Mouse (Mus musculus) lung, postnatal 0 days (tissue): ENCODE data around the gene Igflr1. TPM values are rescaled to one million over a fixed set of nuclear protein-coding genes. Genes with fewer than 3 reads are reported as not detected.

Experiments
- ATAC-seq: fragments of 200-750 bp; cut with Nextera tagmentation; 2 replicates; pipeline ENCODE4 v1.8.0; 2017; ENCODE audit warnings: moderate library complexity
- DNase-seq: peaks from one replicate; pipeline ENCODE4 v3.0.0-alpha.2; 2016; ENCODE audit warnings: low spot score
- H3K27ac ChIP-seq: fragments of 300-500 bp; sonication (generic); 2 replicates; pipeline ENCODE4 v1.5.1; 2014; ENCODE audit warnings: antibody characterized with exemption, mild to moderate bottlenecking, low read length, mixed read lengths
- H3K27me3 ChIP-seq: fragments of 300-500 bp; sonication (generic); replicated peaks from 2 replicates; pipeline ENCODE4 v1.6.1; 2014; ENCODE audit warnings: low read length, mixed read lengths; ENCODE audit not compliant: insufficient read depth
- H3K36me3 ChIP-seq: fragments of 300-500 bp; sonication (generic); 2 replicates; pipeline ENCODE4 v1.6.1; 2014; ENCODE audit warnings: low read length, mixed read lengths; ENCODE audit not compliant: insufficient read depth
- H3K4me1 ChIP-seq: fragments of 300-500 bp; sonication (generic); 2 replicates; pipeline ENCODE4 v1.6.1; 2014; ENCODE audit warnings: antibody characterized with exemption, low read depth, low read length, mixed read lengths; ENCODE audit not compliant: insufficient read depth
- H3K4me2 ChIP-seq: fragments of 300-500 bp; sonication (generic); replicated peaks from 2 replicates; pipeline ENCODE4 v1.6.1; 2014; ENCODE audit warnings: low read depth, mild to moderate bottlenecking, low read length, moderate library complexity, mixed read lengths
- H3K4me3 ChIP-seq: fragments of 300-500 bp; sonication (generic); 2 replicates; pipeline ENCODE4 v1.5.1; 2014; ENCODE audit warnings: low read depth, low read length
- H3K9ac ChIP-seq: fragments of 300-500 bp; sonication (generic); replicated peaks from 2 replicates; pipeline ENCODE4 v1.6.1; 2014; ENCODE audit warnings: low read depth, mild to moderate bottlenecking
- H3K9me3 ChIP-seq: fragments of 300-500 bp; sonication (generic); 2 replicates; pipeline ENCODE4 v1.6.1; 2016; ENCODE audit warnings: low read length, mixed read lengths
- CTCF ChIP-seq: IDR thresholded peaks from 2 replicates; pipeline ENCODE4 v1.5.1; 2016; ENCODE audit warnings: antibody characterized with exemption, mild to moderate bottlenecking
- EP300 ChIP-seq: IDR thresholded peaks from 2 replicates; pipeline ENCODE4 v1.6.1; 2016; ENCODE audit warnings: antibody characterized with exemption, mild to moderate bottlenecking, control low read depth
- WGBS: fragments of 180-500 bp; shearing (Covaris S2); extraction: QIAGEN DNeasy Blood & Tissue Kit; methylation state at CpG from one replicate; pipeline ENCODE4 v1.1.7; 2014; 5-methylcytosine and 5-hydroxymethylcytosine counted together
- microRNA-seq: library from miRNA; unstranded; fragments of <30 nt; microRNA quantifications from one replicate; pipeline ENCODE4, GENCODE M21; 2016
- polyA plus RNA-seq: library from polyadenylated mRNA; unstranded; fragments of >200 nt; fragmentation: Nextera tagmentation; extraction: Ambion mirVana; gene quantifications from 2 replicates; pipeline ENCODE4 v1.2.1, GENCODE M21; 2015

Igflr1 gene
- polyA plus RNA-seq, 1 experiment from 2014 or later = 3.2 TPM

DNA sequence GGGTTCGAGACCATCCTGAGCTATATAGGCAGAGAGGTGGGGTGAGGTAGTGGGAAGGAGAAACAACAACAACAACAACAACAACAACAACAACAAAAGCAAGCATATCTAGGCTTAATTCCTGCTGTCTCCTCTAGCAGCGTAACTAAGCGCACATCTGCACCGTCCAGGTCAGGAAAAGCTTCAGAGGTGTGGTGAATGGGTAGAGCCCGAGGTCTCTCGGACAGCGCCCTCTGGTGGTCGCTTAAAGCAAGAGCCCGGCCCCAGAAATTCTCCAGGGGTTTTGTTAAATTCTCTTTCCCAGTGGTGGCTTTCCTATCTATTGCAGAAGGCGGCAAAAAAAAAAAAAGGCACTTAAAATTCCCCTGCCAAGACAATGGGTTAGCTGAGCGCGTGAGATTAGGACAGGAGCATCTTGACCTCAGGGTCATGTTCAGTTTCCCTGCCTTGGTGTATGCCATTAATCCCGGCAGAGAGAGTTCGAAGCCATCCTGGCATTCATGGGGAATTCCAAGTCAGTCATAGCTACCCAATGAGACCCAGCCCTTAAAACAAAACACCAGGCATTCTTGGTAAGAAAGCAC, 48.4 kb downstream of the Igflr1 start:
- 19% methylated on average over 14 of the region's 14 CpGs for WGBS
- ATAC-seq = peak; percentile 67
- Histone ChIP-seq H3K4me3 (no peak overlapping the region), H3K36me3 (peaks cover 9% of the 10 kb centered on the region; the same call in 1 of the 2 replicates), H3K9me3 (no peaks in the 10 kb centered on the region), H3K4me2 (no peak overlapping the region), H3K27me3 (no peaks in the 10 kb centered on the region), H3K4me1 (no peaks in the 10 kb centered on the region), H3K9ac (no peak overlapping the region), H3K27ac (no peak overlapping the region)
- DNase-seq = peak; percentile 71
- TF ChIP-seq CTCF (peak; percentile 74), EP300 (no peak)

DNA sequence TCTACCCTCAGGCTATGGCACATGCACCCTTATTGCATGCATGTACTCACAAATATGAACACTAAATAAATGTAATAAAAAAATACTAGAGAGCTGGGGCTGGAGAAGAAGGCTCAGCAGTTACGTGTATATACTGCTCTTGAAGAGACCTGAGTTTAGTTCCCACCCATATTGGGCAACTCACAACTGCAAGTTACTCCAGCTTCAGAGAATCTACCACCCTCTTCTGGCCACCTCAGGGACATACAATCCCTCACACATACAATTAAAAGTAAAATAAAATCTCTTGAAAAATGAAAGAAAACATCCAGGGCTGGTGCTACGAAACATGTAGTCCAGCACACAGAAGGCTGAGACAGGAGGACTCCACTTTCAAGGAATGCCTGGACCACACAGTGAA, 49.2 kb downstream of the Igflr1 start:
- peak; percentile 80 for DNase-seq
- WGBS = 57% methylated on average over 2 of the region's 2 CpGs
- Histone ChIP-seq H3K27me3 (no peaks in the 10 kb centered on the region), H3K4me3 (no peak overlapping the region), H3K9me3 (no peaks in the 10 kb centered on the region), H3K36me3 (peaks cover 12% of the 10 kb centered on the region), H3K4me2 (no peak overlapping the region), H3K27ac (no peak overlapping the region), H3K9ac (no peak overlapping the region), H3K4me1 (no peaks in the 10 kb centered on the region)
- ATAC-seq = peak; percentile 58
- TF ChIP-seq EP300 (no peak), CTCF (peak; percentile 58)

DNA sequence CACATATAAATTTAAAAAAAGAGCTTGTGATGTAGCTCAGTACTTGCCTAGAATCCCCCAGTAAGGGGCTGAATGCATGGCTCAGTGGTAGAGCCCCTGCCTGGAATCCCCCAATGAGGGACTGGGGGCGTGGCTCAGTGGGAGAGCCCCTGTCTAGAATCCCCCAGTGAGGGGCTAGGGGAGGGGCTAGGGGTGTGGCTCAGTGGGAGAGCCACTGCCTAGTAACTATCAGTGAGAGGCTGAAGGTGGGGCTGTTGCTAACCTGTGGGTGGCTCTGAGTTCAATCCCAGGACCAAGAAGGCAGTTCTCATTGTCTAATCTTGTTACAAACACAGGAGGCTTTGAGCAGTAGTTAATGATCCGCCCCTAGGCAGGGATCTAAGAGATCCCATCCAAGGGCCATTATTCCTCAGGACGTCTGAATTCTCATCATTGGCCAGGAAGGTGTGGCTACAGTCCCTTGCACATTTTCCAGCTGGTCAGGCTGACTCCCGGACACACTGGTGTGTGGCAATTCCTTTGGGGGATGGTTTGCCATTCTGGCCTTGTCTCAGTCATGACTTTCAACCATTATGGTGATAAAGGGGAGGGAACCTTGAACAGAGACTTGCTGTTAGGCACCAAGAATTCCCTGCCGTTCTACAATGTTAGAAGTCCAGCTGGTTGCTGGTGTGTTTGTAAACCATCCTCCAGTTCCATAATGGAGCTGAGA, 50.0 kb downstream of the Igflr1 start:
- no peak for DNase-seq
- H3K4me3 ChIP-seq = no peak overlapping the region
- H3K36me3 ChIP-seq = peaks cover 12% of the 10 kb centered on the region
- no peaks in the 10 kb centered on the region for H3K9me3 ChIP-seq
- H3K4me2 ChIP-seq = no peak overlapping the region
- no peaks in the 10 kb centered on the region for H3K27me3 ChIP-seq
- 50% methylated on average over 5 of the region's 5 CpGs for WGBS
- TF ChIP-seq EP300 (no peak), CTCF (no peak)
- no peak overlapping the region for H3K27ac ChIP-seq
- no peak overlapping the region for H3K9ac ChIP-seq
- H3K4me1 ChIP-seq = no peaks in the 10 kb centered on the region
- ATAC-seq = peak; percentile 21

Small RNA genes within 50 kb of the gene (microRNA-seq; reads per million reads assigned to microRNA genes)
- gene Gm38670 = 2.0 reads per million
- not detected for gene Mir3569

Other genes starting within 250 kb of the Igflr1 start
- not detected in 2 replicates for gene E130208F15Rik, start 243.7 kb upstream of the Igflr1 start, polyA plus RNA-seq
- gene Sdhaf1, start 241.5 kb upstream of the Igflr1 start, polyA plus RNA-seq = 17.6 and 20.0 TPM in 2 replicates
- 2.0 and 2.8 TPM in 2 replicates for gene Lrfn3, start 202.7 kb upstream of the Igflr1 start, polyA plus RNA-seq
- gene Tyrobp, start 151.7 kb upstream of the Igflr1 start, polyA plus RNA-seq = 209 and 244 TPM in 2 replicates
- gene Hcst, start 145.6 kb upstream of the Igflr1 start, polyA plus RNA-seq = 7.2 and 9.4 TPM in 2 replicates
- 1.9 and 2.5 TPM in 2 replicates for gene Nfkbid, start 143.7 kb upstream of the Igflr1 start, polyA plus RNA-seq
- 6.8 and 8.1 TPM in 2 replicates for gene Aplp1, start 119.9 kb upstream of the Igflr1 start, polyA plus RNA-seq
- not detected in 2 replicates for gene Kirrel2, start 107.7 kb upstream of the Igflr1 start, polyA plus RNA-seq
- gene Nphs1, start 107.1 kb upstream of the Igflr1 start, polyA plus RNA-seq = 0.12 TPM in 2 replicates
- not detected in 2 replicates for gene Prodh2, start 71.8 kb upstream of the Igflr1 start, polyA plus RNA-seq
- 2.1 TPM in 2 replicates for gene Arhgap33, start 30.4 kb upstream of the Igflr1 start, polyA plus RNA-seq
- 22.8 and 27.0 TPM in 2 replicates for gene Hspb6, start 13.2 kb upstream of the Igflr1 start, polyA plus RNA-seq
- gene Proser3, start 13.1 kb upstream of the Igflr1 start, polyA plus RNA-seq = 4.0 and 4.4 TPM in 2 replicates
- 32.8 and 38.6 TPM in 2 replicates for gene Lin37, start 5.6 kb upstream of the Igflr1 start, polyA plus RNA-seq
- 75.0 and 86.0 TPM in 2 replicates for gene U2af1l4, start 2.1 kb upstream of the Igflr1 start, polyA plus RNA-seq
- gene Gm49396, start 2.1 kb upstream of the Igflr1 start, polyA plus RNA-seq = 4.5 and 6.1 TPM in 2 replicates
- gene Psenen, start 1.8 kb upstream of the Igflr1 start, polyA plus RNA-seq = 173 and 184 TPM in 2 replicates
- 6.8 and 6.9 TPM in 2 replicates for gene Kmt2b, start 23.3 kb downstream of the Igflr1 start, polyA plus RNA-seq
- 3.0 and 3.9 TPM in 2 replicates for gene Zbtb32, start 33.5 kb downstream of the Igflr1 start, polyA plus RNA-seq
- 11.2 and 11.8 TPM in 2 replicates for gene Upk1a, start 47.4 kb downstream of the Igflr1 start, polyA plus RNA-seq
- 717 and 766 TPM in 2 replicates for gene Cox6b1, start 60.7 kb downstream of the Igflr1 start, polyA plus RNA-seq
- not detected in 2 replicates for gene Etv2, start 70.4 kb downstream of the Igflr1 start, polyA plus RNA-seq
- 101 and 107 TPM in 2 replicates for gene Rbm42, start 84.9 kb downstream of the Igflr1 start, polyA plus RNA-seq
- 10.0 and 10.3 TPM in 2 replicates for gene Haus5, start 99.6 kb downstream of the Igflr1 start, polyA plus RNA-seq
- not detected in 2 replicates for gene Pmis2, start 106.2 kb downstream of the Igflr1 start, polyA plus RNA-seq
- gene 2200002J24Rik, start 133.5 kb downstream of the Igflr1 start, polyA plus RNA-seq = 0.69 and 1.2 TPM in 2 replicates
- 0.14 TPM in 1 of 2 replicates, not detected in the other for gene Atp4a, start 146.8 kb downstream of the Igflr1 start, polyA plus RNA-seq
- gene Tmem147, start 164.1 kb downstream of the Igflr1 start, polyA plus RNA-seq = 179 and 193 TPM in 2 replicates
- gene Gapdhs, start 178.3 kb downstream of the Igflr1 start, polyA plus RNA-seq = 0.18 and 0.21 TPM in 2 replicates
- 6.7 and 7.3 TPM in 2 replicates for gene Sbsn, start 186.0 kb downstream of the Igflr1 start, polyA plus RNA-seq
- 65.2 and 74.3 TPM in 2 replicates for gene Dmkn, start 198.3 kb downstream of the Igflr1 start, polyA plus RNA-seq
- gene Krtdap, start 222.5 kb downstream of the Igflr1 start, polyA plus RNA-seq = 2.1 and 4.4 TPM in 2 replicates